Mouse (Mus musculus) intestine, embryonic 16.5 days (tissue): Measurements from ENCODE around the gene Enpp1. TPM values are rescaled to one million over a fixed set of nuclear protein-coding genes. Genes with fewer than 3 reads are reported as not detected.

Source experiments
- ATAC-seq: fragments of 200-750 bp; cut with Nextera tagmentation; 2 replicates; pipeline ENCODE4 v1.8.0; 2017; ENCODE audit warnings: moderate TSS enrichment, moderate library complexity
- H3K27ac ChIP-seq: fragments of 300-500 bp; sonication (generic); 2 replicates; pipeline ENCODE4 v1.5.1; 2014; ENCODE audit warnings: mild to moderate bottlenecking, low read length
- H3K27me3 ChIP-seq: fragments of 300-500 bp; sonication (generic); replicated peaks from 2 replicates; pipeline ENCODE4 v1.6.1; 2014; ENCODE audit warnings: low read length, control low read depth, mixed read lengths; ENCODE audit not compliant: control insufficient read depth, insufficient read depth
- H3K36me3 ChIP-seq: fragments of 300-500 bp; sonication (generic); 2 replicates; pipeline ENCODE4 v1.6.1; 2014; ENCODE audit warnings: low read length, control low read depth; ENCODE audit not compliant: control insufficient read depth, insufficient read depth
- H3K4me1 ChIP-seq: fragments of 300-500 bp; sonication (generic); 2 replicates; pipeline ENCODE4 v1.6.1; 2014; ENCODE audit warnings: low read length, control low read depth, mixed read lengths; ENCODE audit not compliant: control insufficient read depth, insufficient read depth
- H3K4me2 ChIP-seq: fragments of 300-500 bp; sonication (generic); 2 replicates; pipeline ENCODE4 v1.6.1; 2014; ENCODE audit warnings: low read depth, low read length, control low read depth
- H3K4me3 ChIP-seq: fragments of 300-500 bp; sonication (generic); 2 replicates; pipeline ENCODE4 v1.5.1; 2014; ENCODE audit warnings: mild to moderate bottlenecking, low read length
- H3K9ac ChIP-seq: fragments of 300-500 bp; sonication (generic); 2 replicates; pipeline ENCODE4 v1.6.1; 2014; ENCODE audit warnings: low read depth, low read length
- H3K9me3 ChIP-seq: fragments of 300-500 bp; sonication (generic); 2 replicates; pipeline ENCODE4 v1.6.1; 2016; ENCODE audit warnings: low read length, control low read depth; ENCODE audit not compliant: control insufficient read depth
- WGBS: fragments of 180-500 bp; shearing (Covaris S2); extraction: QIAGEN DNeasy Blood & Tissue Kit; methylation state at CpG from one replicate; pipeline ENCODE4 v1.1.7; 2014; 5-methylcytosine and 5-hydroxymethylcytosine counted together
- polyA plus RNA-seq: library from polyadenylated mRNA; unstranded; fragments of >200 nt; fragmentation: Nextera tagmentation; extraction: Ambion mirVana; gene quantifications from 2 replicates; pipeline ENCODE4 v1.2.1, GENCODE M21; 2015

The Enpp1 gene
- 10.1 and 11.9 TPM in 2 replicates for polyA plus RNA-seq

DNA sequence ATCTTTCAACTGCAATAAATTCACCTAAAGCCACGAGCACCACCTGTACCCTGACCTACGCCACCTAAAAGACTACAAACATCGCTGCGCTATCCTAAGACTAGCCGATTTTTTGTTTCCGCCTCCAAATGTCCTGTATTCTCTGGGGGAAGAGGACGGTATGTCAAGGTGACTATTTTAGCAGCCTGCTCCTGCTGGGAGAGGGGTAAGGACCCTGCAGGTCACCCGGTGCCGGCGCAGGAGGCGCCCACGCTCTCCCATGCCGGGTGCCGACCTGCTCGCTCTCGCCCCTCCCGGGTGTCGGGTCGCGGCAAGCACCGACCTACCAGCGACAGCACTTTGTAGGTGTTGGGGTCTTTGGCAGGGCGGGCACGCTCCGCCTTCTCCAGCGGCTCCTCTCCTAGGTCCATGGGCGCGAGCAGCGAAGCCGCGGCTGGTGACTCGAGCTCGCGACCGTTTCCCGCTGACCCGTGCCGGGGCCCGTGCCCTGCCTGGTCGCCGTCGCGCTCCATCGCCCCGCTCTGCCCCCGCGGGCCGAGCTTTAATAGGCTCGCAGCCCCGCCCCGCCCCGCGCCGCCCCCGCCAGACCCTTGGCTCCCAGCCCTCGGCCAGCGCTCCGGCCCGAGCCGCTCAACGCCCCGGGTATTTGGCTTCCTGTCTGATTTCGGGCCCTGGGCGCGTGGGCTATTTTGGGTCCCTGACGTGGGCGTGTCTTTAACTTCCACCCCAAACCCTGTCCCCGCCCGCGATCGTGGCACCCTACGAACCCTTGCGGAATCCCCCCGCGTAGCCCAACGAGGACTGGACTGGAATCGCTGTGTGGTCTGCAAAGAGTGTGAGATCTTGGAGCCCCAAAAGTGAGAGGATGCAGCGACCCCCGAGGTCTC is at the start of gene Enpp1:
TSS of gene Enpp1 (minus strand) at position 680 of the 887 bp plus-strand sequence.
- ATAC-seq, result peak; percentile 87

DNA sequence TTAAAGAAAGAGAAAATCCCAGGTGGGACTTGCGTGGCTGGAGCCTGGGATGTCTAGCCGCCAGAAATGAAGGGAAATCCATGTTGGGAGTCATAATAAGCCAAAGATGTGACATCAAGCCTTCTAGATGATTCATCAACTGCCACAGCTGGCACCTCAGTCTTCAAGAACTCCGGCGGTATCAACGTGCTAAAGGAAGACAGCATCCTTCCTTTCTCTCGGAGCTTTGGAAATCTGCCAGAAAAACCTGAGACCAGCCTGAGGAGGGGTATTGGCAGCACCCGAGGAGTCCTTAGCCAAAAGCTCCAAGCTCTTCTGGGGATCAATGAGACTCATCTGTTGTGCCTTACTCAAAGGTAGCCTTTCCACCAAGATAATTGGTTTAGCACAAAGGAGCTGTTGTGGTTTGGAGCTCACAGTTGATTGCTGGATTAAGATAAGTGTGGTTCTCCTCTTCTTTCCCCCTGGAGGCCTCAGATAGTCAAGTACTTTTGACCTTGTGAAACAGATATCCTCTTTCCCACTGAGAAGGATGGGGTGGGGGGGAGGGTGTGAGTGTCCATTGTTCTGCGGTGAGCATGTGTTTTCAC is 46.5 kb upstream of the Enpp1 start:
- WGBS, result 54% methylated on average over 8 of the region's 8 CpGs
- H3K27ac ChIP-seq, result no peak overlapping the region
- H3K4me3 ChIP-seq, result no peak overlapping the region
- H3K4me2 ChIP-seq, result no peak overlapping the region
- H3K36me3 ChIP-seq, result no peaks in the 10 kb centered on the region
- H3K9me3 ChIP-seq, result no peaks in the 10 kb centered on the region
- H3K9ac ChIP-seq, result no peak overlapping the region
- no peak for ATAC-seq
- H3K27me3 ChIP-seq, result no peaks in the 10 kb centered on the region
- peaks cover 6% of the 10 kb centered on the region; the same call in 1 of the 2 replicates for H3K4me1 ChIP-seq

More for the DNA sequence above, at the start of gene Enpp1:
- WGBS, result under 1% methylated on average over 79 of the region's 79 CpGs
- Histone ChIP-seq H3K4me2 (peak within 1 kb of the TSS; percentile 91), H3K9me3 (no peaks in the 10 kb centered on the region), H3K27me3 (no peaks in the 10 kb centered on the region), H3K4me1 (peaks cover 3% of the 10 kb centered on the region; the same call in 1 of the 2 replicates), H3K9ac (peak within 1 kb of the TSS; percentile 75), H3K36me3 (no peaks in the 10 kb centered on the region), H3K4me3 (peak within 1 kb of the TSS; percentile 70), H3K27ac (no peak within 1 kb of the TSS)

DNA sequence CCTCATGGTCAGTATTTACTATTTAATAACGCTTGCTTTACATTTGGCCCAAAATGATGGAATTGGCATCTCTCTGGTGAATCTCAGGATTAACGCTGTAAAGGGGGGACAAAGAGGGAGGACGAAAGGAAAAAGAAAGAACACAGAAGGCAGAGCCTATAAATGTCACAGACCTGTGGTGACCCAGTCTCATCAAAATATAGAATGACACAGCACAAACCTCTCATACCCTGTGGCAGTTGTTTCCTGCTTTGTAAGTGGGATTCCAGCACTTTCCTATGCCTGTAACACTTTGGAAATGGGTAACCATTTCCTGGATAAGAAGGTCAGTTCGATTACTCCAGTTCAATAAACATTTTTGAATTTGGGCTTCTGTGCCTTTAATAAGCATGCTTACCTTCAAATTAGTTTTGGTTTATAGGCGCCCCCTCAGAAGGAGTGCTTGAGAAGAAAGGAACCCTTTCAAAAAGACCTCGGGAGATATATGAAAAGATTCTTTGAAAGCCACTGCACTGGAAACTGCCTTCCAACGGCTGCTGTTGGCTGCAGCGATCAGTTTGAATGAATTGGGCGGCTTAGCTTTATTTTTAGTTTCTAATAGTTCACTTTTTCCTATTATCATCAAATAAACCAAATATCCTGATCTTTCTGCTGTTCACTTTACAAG is 43.0 kb upstream of the Enpp1 start:
- 67% methylated on average over 9 of the region's 9 CpGs for WGBS
- H3K27ac ChIP-seq, result no peak overlapping the region

DNA sequence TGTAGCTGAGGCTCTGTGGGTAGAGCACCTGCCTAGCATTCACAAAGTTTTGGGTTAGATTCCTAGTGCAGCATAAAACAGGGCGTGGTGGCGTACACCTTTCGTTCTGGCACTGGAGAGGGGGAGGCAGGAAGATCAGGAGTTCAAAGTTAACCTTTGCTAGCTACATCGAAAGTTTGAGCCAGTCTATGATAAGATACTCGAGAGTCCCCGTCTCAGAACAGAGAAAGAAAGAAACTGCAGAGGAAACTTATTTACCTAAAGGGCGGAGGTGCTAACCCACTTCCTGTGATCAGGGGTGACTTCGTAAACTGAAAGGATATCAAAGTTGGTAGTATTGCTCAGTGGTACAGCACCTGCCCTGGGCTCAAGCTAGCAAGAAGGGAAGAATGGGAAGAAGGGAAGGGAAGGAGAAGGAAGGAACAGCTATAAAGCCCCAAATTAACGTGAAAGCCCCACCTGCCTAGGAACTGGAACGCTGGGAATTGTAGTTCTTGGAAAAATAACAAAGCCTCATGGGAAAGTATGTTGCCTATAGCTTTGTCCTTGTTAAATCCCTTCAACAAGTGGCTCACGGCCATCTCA is 42.4 kb upstream of the Enpp1 start:
- H3K9ac ChIP-seq, result peak overlapping the region; percentile 57
- H3K4me1 ChIP-seq, result peaks cover 6% of the 10 kb centered on the region; the same call in 1 of the 2 replicates
- H3K9me3 ChIP-seq, result no peaks in the 10 kb centered on the region
- ATAC-seq, result peak; percentile 72
- 29% methylated on average over 11 of the region's 11 CpGs for WGBS
- H3K4me3 ChIP-seq, result peak overlapping the region; percentile 37
- peak overlapping the region; percentile 68 for H3K27ac ChIP-seq
- no peaks in the 10 kb centered on the region for H3K27me3 ChIP-seq
- H3K36me3 ChIP-seq, result no peaks in the 10 kb centered on the region
- H3K4me2 ChIP-seq, result peak overlapping the region; percentile 21

More for the DNA sequence above, 43.0 kb upstream of the Enpp1 start:
- ATAC-seq, result peak; percentile 8; the same call in 1 of the 2 replicates
- no peak overlapping the region for H3K4me3 ChIP-seq
- H3K36me3 ChIP-seq, result no peaks in the 10 kb centered on the region
- no peaks in the 10 kb centered on the region for H3K9me3 ChIP-seq
- no peaks in the 10 kb centered on the region for H3K27me3 ChIP-seq
- H3K4me2 ChIP-seq, result peak overlapping the region; percentile 21; the same call in 1 of the 2 replicates
- H3K4me1 ChIP-seq, result peaks cover 6% of the 10 kb centered on the region; the same call in 1 of the 2 replicates
- H3K9ac ChIP-seq, result no peak overlapping the region

DNA sequence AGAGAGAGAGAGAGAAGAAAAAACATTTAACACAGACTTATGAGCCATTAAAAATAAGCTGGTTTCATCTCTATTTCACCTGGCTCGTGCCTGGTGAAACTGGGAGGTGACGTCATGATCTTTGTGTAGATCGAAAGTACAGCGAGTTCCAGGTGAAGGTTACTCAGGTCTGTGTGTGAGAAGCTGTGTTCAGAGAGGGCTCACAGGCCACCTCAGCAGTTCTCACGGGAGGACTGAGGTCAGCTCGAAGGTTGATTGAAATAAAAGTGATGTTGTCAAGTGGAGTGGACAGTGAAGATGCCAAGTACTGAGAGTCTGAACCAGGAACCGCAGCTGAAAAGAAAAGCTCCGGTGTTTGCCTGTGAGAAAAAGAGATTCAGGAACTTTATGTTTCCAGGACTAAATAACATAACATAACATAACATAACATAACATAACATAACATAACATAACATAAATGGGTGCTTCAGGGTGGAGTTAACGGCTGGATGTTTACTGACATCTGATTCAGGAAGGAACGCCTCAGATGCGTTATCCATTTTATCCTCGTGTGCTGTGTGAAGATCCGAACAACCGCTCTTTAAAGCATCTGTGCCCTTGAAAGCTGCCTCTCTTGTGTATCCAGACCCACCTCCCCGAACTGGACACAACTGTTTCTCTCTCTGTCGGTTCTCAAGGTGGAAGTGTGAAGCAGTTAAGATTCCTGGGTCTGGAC is 41.7 kb upstream of the Enpp1 start:
- 48% methylated on average over 16 of the region's 16 CpGs for WGBS
- Histone ChIP-seq H3K4me1 (peaks cover 6% of the 10 kb centered on the region; the same call in 1 of the 2 replicates), H3K9ac (peak overlapping the region; percentile 57), H3K27ac (peak overlapping the region; percentile 68), H3K9me3 (no peaks in the 10 kb centered on the region), H3K4me3 (peak overlapping the region; percentile 37), H3K27me3 (no peaks in the 10 kb centered on the region), H3K4me2 (peak overlapping the region; percentile 21), H3K36me3 (no peaks in the 10 kb centered on the region)
- peak; percentile 66 for ATAC-seq

DNA sequence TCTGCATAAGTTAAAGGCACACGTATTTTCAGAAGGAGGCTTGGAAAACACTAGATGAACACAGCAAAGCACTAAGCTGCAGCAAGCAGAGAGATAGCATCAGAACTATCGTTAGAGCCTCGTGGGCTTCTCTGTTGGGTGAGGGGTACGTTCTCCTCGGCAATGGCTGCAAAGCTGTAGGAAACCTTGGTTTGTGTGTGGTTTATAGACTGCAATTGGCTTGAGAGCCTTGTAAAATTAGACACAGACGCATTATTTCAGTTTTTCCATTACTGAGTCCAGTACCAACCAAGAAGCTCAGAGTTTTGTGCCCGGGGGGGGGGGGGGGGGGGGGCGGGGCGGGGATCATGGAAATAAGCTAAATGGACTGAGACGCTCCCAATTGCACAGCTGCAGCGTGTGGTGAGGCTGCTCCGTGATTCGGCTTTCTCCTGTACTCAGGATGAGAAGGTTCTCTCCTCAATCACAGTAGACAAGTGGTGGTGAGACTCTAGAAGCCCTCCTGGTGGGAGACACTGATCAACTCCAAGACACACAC is 31.1 kb upstream of the Enpp1 start:
- H3K4me1 ChIP-seq, result peaks cover 10% of the 10 kb centered on the region; the same call in 1 of the 2 replicates
- H3K27me3 ChIP-seq, result no peaks in the 10 kb centered on the region
- no peak for ATAC-seq
- 79% methylated on average over 12 of the region's 13 CpGs for WGBS
- H3K9me3 ChIP-seq, result no peaks in the 10 kb centered on the region
- no peak overlapping the region for H3K4me2 ChIP-seq
- H3K4me3 ChIP-seq, result no peak overlapping the region
- no peaks in the 10 kb centered on the region for H3K36me3 ChIP-seq
- H3K27ac ChIP-seq, result no peak overlapping the region
- no peak overlapping the region for H3K9ac ChIP-seq

DNA sequence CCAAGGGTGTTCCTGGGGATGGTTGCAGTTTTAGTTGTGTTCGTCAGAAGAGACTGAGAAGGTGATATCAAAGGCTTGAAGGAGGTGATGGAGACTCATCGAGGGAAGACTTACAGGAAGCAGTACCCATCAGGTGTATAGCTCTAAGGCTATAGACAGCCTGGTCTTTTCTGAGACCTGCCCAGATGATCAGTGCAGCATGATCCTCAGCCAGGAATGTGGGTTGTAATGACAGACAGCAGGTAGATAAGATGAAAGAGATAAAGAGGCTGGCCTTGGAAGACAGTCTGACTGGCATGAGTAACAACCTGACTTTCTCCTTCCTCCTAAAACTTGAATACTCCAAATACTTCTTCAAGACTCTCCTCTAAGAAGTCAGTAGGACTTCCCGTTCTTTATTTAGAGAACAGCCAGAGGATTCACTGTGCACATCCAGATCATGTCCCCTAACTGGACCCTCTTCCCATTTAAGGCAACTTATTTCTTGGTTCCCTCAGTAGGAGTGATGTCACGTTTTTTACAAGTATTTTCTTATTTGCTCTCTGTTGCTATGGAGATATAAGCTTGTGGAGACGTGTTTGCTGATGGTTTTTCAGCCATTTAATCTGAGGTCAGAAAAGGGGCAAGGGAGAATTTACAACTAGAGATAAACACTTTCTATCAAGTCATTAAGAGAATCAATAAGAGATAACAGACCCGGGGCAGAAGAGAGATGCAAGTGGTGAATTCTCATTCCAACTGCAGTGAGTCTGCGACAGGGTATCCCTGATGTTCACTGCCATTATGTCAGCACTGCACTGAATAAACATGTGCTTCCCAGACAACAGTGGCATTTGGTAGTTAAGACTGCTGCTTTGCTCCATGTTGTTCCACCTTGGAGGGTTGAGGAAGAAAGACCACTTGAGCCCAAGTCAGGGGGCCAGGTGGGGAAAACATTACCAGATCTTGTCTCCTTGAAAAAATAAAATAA is 29.6 kb upstream of the Enpp1 start:
- no peaks in the 10 kb centered on the region for H3K9me3 ChIP-seq
- H3K4me3 ChIP-seq, result no peak overlapping the region
- no peak overlapping the region for H3K4me2 ChIP-seq
- peak; percentile 62 for ATAC-seq
- no peak overlapping the region for H3K9ac ChIP-seq
- H3K27ac ChIP-seq, result no peak overlapping the region
- H3K27me3 ChIP-seq, result no peaks in the 10 kb centered on the region
- WGBS, result 32% methylated on average over 7 of the region's 7 CpGs
- no peaks in the 10 kb centered on the region for H3K36me3 ChIP-seq
- peaks cover 10% of the 10 kb centered on the region; the same call in 1 of the 2 replicates for H3K4me1 ChIP-seq
